Mouse (Mus musculus): Measurements from ENCODE around the gene Nacc1. TPM values are rescaled to one million over a fixed set of nuclear protein-coding genes. Genes with fewer than 3 reads are reported as not detected.
"Not testable (repeated sequence)": the region's sequence is repeated elsewhere in the genome, so short reads cannot be mapped to it uniquely, and the experiment has no call there.

Nacc1 gene
- total RNA-seq, 2 experiments from 2014 or later: 93.7 to 99.0 TPM

- DNase-seq (ENCODE audit: low spot score in 2 of 2): no peak
These were observed 12.9 kb upstream of the Nacc1 start for GRCm38 (mm10) chr8:84700526-84700925.

DNA sequence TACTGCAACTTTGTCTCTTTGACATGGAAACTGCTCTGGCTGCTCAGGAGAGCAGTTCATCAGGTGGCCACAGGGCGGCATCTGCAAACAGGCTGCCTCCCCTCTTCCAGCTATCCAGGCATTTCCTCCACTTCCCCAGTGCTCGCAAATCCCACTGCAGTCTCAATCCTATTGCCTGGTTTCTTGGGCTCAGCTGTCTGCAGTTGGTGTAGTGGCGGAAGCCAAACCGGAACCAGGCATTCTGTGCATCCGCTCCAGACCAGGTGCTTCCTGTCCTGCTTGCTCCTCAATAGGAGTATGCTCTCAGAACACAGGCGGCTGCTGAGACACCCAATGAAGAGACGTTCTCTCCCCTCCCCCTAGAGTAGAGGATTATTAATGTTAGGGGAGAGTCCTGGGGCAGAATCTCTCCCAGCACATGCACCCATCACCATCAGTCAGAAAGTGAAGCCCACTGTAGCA, 12.2 kb upstream of the Nacc1 start:
- peak; percentile 66 to 69 for DNase-seq (ENCODE audit: low spot score in 2 of 2)

- DNase-seq (ENCODE audit: low spot score in 2 of 2): no peak
These were observed 11.3 kb upstream of the Nacc1 start for GRCm38 (mm10) chr8:84698929-84699401.

DNA sequence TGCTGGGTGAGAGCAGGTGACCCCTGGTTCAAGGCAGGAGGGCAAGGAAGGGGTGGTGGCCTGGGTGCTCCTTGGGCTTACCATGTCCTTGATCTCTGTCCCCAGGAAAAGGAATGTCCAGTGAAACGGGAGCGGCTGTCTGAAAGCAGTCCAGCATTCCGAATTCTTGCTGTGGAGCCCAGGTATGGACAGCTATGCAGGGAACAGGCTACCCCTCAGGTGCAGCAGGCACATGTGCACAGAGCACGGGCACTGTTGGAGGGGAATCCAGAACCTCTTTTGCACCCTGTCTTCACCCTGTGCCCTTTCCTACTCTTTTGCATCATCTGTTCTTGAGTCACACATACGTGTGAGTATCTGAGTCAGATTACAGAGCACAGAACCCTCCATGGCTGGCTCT, 10.6 kb upstream of the Nacc1 start:
- DNase-seq (ENCODE audit: low spot score in 2 of 2): no peak

GRCm38 (mm10) chr8:84697166-84698130, 9.8 kb upstream of the Nacc1 start:
- no peak for DNase-seq (ENCODE audit: low spot score in 2 of 2)

GRCm38 (mm10) chr8:84695140-84695539, 7.5 kb upstream of the Nacc1 start:
- no peak for DNase-seq (ENCODE audit: low spot score in 2 of 2)

DNA sequence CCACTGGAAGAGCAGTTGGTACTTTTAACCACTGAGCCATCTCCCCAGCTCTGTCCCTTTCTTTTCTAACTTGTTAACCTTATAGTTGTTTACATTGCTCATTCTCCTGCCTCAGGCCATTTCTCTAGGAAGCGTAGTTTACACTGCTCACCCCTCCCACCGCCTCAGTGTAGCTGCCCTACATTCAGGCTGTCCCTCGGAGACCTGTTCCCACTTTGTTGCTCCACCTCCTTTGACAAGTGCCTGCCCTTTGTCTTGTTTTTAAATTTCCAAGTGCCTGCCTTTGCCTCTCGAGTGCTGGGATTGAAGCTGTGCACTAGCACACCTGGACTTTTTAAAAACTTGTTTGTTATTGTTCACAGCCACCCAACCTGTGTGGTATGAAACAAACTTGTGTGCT, 5.7 kb upstream of the Nacc1 start:
- no peak for DNase-seq (ENCODE audit: low spot score in 2 of 2)

DNA sequence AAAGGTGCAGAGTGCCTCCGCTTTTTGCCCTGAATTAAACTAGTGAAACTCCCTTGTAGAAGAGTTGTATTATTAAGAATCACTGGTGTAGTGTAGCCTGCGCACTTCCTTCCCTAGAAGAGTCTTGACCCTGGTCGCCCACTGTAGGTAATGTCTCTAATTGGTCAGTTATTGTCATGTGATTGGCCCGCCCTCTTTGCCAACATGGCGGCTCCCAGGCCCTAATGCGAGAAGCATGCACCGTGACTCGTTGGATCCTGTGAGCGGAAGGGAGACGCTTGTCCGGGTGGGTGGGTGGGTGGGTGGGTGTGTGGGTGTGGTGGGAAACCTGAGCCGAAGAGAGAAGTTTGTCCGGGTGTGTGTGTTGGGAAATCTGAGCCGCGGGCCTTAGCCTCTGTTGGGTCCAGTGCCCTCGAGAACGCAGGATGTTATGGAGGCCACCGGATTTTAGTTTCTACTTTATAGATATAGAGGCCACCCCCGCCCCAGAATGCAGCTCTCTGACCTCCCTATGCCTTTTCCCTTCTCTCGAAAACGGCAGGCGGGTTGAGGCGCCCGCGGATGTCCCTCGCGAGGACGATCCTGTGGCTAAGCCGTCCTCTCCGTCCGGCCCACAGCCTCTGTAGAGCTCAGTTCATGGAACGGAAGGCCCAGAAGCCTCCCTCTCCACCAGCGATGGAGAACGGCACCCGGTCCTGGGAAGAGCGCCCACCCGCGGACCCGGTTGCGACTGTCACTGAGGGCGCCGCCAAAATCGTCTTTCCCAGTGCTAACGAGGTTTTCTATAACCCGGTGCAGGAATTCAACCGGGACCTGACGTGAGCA, 1.6 kb upstream of the Nacc1 start:
- peak; percentile 93 for DNase-seq (ENCODE audit: low spot score in 2 of 2)

- no peak for DNase-seq (ENCODE audit: low spot score in 2 of 2)
These were observed 508 bp downstream of the Nacc1 start for GRCm38 (mm10) chr8:84687003-84687704.

DNA sequence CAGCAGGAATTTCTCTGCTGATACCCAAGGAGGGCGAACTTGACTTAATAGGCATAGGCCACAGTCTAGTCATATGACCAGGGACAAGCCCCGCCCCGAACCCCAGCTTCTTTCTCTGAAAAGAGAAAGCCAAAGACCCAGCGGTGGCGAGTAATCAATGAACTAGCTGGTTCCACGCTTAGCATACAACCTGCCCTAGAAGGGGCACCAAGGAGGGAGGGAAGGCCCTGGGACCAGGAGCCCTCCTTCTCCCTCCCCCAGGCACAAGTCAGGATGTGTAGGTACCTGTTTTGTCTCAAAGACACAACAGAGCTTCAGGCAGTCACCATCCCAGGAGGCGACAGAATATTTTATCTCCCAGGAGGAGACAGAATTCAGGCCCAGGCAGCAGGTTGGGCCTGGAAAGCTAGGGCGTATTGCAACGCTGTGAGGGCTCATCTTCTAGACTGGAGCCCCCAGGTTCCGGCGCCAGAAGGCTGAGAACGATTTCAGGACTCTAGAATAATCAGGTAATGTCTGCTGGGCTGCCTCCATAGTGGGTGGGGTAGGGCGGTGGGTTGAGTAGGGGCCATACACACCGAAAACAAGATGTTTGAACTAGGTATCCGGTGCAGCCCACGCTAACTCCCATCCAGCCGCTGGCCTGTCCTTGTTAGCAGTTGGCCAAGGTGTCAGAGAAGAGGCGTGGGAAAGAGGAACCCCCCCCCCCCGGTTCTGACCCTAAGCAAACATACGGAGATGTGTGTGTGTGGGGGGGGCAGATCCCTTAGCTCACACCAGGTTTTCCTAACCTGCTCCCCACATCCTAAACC, 1.3 kb downstream of the Nacc1 start, which contains the start of gene Trmt1:
TSS of gene Trmt1 (plus strand) at position 117 of the 812 bp plus-strand sequence.
- DNase-seq (ENCODE audit: low spot score in 2 of 2): peak in 1 of 2 experiments; percentile 42

GRCm38 (mm10) chr8:84684537-84684936, 3.1 kb downstream of the Nacc1 start:
- no peak for DNase-seq (ENCODE audit: low spot score in 2 of 2)

GRCm38 (mm10) chr8:84682257-84682656, 5.4 kb downstream of the Nacc1 start:
- DNase-seq (ENCODE audit: low spot score in 2 of 2): no peak

GRCm38 (mm10) chr8:84681476-84681875, 6.2 kb downstream of the Nacc1 start:
- DNase-seq (ENCODE audit: low spot score in 2 of 2): no peak

GRCm38 (mm10) chr8:84677305-84677704, 10.4 kb downstream of the Nacc1 start:
- no peak for DNase-seq (ENCODE audit: low spot score in 2 of 2)

- DNase-seq (ENCODE audit: low spot score in 2 of 2): not testable (repeated sequence)
These were observed 17.2 kb downstream of the Nacc1 start for GRCm38 (mm10) chr8:84670295-84671006.

DNA sequence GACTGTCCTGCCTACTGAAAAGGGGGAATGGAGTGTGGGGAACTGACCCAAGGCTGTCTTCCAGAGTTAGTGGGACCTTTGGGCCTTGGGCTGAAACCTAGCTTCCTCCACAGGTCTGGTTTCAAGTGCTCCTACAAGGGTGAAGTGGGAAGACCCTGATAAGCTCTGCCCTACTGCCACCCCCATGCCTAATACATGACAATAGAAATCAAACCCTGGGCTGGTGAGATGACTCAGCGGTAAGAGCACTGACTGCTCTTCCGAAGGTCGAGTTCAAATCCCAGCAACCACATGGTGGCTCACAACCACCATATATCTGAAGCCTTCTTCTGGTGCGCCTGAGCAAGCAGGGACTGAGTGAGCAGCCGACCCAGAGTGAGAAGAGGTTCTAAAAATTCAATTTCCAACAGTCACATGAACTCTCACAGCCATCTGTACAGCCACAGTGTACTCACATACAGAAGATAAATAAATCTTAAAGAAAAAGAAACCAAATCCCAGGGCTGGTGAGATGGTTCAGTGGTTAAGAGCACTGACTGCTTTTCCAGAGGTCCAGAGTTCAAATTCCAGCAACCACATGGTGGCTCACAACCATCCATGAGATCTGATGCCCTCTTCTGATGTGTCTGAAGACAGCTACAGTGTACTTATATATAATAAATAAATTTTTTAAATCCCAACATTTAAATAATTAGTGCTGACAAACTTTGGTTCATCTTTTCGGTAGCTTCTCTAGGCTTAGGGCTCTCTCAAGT, 18.8 kb downstream of the Nacc1 start:
- no peak for DNase-seq (ENCODE audit: low spot score in 2 of 2)

- no peak for DNase-seq (ENCODE audit: low spot score in 2 of 2)
These were observed 19.6 kb downstream of the Nacc1 start for GRCm38 (mm10) chr8:84668081-84668480.

- no peak for DNase-seq (ENCODE audit: low spot score in 2 of 2)
These were observed 22.2 kb downstream of the Nacc1 start for GRCm38 (mm10) chr8:84665385-84665893.
